Mouse (Mus musculus): ENCODE results near the gene Rin1.

Rin1 gene

DNA sequence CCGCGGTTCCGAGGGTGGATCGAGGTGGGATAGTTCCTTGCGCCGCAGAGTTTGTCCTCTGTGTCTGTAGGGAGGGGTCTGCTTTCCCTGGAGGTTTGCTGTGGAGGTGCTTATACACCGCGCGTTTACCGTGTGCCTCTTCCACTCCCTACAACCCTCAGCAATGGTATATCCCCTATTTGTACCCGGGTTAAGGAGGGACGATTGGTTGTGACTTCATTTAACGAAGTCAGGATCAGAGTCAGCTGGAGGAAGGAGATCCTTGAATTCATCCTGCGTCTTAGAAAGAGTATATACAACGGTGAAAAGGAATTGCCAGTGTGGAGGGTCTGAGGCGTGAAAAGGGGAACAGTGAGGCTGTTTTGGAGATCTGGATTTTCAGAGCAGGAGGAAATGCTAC is 8.7 kb upstream of the Rin1 start:
- DNase-seq (ENCODE audit: low read depth, low spot score), result no peak

- no peak for DNase-seq (ENCODE audit: low read depth, low spot score)
Measured at GRCm38 (mm10) chr19:5045531-5045930, 4.8 kb upstream of the Rin1 start.

- no peak for DNase-seq (ENCODE audit: low read depth, low spot score)
Measured at GRCm38 (mm10) chr19:5048138-5049056, 1.9 kb upstream of the Rin1 start.

- no peak for DNase-seq (ENCODE audit: low read depth, low spot score)
Measured at GRCm38 (mm10) chr19:5049325-5049724, 956 bp upstream of the Rin1 start.

- DNase-seq (ENCODE audit: low read depth, low spot score), result no peak
Measured at GRCm38 (mm10) chr19:5051031-5051430, 750 bp downstream of the Rin1 start.

DNA sequence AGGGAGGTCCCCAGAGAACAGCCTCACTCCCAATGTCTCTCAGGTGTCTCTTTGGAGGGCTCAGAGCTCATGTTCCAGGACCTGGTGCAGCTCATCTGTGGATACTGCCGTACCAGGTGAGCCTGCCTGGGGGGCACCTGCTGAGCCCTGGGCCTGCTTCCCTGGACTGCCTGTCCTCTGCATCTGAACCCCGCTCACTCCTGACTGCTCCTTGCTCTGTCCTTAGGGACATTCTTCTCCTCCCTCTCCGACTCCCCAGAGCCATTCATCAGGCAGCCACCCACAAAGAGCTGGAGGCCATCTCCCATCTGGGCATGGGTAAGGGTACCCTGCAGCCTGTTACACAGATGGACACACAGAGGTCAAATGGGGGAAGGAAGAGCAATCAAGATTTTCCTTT is 1.2 kb downstream of the Rin1 start:
- DNase-seq (ENCODE audit: low read depth, low spot score), result no peak

DNA sequence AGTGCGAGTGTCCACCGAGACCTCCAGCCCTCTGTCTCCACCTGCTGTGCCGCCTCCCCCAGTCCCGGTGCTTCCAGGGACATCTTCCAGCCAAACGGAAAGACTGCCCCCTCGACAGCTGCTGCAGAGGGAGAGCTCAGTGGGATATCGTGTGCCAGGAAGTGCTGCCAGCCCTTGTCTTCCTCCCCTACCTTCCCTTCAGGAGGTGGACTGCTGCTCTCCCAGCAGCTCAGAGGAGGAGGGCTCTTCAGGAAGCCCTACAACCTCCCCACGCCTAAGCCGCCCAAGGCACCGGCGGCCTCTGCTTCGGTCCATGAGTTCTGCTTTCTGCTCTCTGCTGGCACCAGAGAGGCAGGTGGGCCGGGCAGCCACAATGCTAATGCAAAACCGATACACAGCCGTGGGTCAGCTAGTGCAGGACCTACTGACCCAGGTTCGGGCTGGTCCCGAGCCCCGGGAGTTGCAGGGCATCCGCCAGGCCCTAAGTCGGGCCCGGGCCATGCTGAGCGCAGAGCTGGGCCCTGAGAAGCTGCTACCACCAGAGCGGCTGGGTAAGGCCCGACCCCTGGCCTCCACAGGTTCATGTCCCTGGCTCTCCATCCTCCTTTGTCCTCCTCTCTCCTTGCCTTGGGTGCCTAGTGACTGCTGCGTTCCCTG is 2.0 kb downstream of the Rin1 start:
- DNase-seq (ENCODE audit: low read depth, low spot score), result no peak

DNA sequence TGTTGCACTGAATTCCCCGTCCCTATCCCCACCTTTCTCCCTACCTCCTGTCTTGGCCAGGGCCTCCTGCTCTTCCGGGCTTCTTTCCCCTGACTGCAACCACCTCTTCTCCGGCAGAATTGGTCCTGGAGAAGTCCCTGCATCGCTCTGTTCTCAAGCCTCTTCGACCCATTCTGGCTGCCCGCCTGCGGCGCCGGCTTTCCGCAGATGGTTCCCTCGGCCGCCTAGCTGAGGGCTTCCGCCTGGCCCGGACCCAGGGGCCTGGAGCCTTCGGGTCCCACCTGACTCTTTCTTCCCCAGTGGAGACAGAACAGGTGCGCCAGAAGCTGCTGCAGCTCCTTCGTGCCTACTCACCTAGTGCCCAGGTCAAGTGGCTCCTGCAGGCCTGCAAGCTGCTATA is 2.6 kb downstream of the Rin1 start:
- DNase-seq (ENCODE audit: low read depth, low spot score), result no peak

DNA sequence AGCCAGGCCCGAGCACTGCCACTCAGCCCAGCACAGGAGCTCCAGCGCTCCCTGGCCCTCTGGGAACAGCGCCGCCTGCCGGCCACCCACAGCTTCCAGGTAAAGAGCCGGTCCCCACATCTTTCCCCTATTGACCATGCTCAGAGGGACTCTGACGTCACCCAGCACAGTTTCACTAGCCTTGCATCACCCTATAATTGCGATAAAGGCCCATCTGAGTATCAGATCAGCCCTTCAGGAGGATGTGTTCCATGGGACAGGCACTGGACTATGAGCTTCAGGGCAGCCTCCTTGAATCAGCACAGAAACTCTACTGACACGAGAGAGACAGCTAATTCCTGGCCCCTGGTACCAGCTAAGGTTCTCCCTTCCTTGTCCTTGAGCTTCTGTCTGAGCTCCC is 3.6 kb downstream of the Rin1 start:
- DNase-seq (ENCODE audit: low read depth, low spot score), result peak; percentile 74

DNA sequence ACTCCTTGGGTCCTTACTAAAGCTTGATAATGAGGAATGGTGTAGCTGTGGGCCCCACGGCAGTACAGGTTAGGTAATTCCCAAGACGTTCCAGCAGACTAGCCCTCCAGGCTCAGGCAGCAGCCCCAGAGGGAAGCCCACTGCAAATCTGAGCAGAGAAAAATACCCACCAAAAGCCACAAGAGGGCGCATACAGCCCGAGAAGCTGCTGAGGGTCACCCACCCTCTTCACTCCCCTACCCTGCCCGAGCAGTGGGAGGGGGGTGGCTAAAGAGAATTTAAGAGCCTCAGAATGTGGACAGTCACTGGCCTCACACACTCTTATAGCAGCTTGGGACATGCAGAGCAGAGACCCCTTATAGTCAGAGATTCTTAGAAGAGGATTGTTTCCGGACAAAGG is 6.0 kb downstream of the Rin1 start:
- DNase-seq (ENCODE audit: low read depth, low spot score), result peak; percentile 70

- DNase-seq (ENCODE audit: low read depth, low spot score), result peak; percentile 96
Measured at GRCm38 (mm10) chr19:5057876-5058775, 7.8 kb downstream of the Rin1 start.

- DNase-seq (ENCODE audit: low read depth, low spot score), result peak; percentile 89
Measured at GRCm38 (mm10) chr19:5058801-5059771, 8.8 kb downstream of the Rin1 start.

DNA sequence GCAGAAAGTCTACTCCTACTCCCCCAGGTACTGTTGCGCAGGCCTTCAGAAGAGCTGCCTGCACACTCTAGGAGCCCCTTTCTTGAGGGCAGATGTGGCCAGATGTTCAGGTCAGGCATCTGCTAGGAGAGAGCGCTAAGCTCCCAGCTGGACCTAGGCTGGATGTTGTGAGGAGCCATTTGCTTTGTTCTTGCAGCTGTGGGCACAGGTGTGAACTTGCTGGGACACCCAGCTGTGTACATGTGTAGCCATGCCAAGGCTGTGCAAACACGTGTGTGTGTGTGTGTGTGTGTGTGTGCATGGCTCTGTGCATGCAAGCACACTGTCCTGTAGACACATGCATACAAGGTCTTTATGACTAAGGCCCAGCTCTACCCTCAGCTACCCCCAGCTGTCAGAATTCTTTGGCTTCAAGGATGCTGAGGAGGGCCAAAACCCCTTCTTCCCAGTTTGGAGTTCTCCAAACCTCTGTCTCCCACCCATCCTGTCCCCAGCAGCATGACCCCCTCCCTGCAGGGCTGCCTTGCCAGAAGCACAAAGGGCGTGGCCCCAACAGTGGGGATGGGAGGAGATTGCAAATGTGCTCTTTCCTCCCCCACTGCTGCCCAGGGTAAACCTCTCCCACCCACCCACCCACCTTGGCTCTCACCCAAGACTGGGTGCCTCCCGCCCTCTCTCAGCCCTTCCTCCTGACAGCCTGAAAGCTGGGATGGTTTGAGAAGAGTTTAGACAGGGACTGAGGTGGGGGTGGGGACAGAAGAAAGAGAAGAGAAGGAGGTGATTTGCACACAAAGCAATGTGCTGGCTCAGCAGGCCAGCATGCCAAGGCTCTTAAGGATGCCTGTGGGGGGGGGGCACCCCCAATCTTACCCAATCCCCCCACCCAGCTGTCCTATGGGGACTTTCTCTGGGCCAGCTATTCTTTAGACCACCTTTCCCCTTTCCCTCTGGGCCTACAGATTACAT is 10.4 kb downstream of the Rin1 start:
- peak; percentile 82 for DNase-seq (ENCODE audit: low read depth, low spot score)

- DNase-seq (ENCODE audit: low read depth, low spot score), result no peak
Measured at GRCm38 (mm10) chr19:5062041-5062440, 11.8 kb downstream of the Rin1 start.

DNA sequence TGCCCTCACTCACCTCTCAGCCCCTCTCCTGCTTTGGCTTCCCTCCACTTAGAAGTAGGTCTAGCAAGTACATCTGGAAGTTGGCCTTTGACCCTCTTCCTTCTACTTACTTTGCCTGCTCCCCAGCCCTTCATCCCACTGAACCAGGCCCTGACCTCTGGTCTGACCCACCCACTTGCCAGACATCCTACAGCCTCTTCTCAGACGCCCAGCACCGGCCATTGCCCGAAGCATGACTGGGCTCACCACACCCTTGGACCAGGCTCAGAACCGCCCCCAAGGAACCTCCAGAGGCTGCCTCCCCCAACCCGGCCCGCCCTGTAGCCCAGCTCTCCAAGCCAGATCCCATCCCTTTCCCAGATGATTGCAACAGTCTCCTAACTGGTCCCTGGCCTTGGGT is 12.2 kb downstream of the Rin1 start:
- no peak for DNase-seq (ENCODE audit: low read depth, low spot score)

- DNase-seq (ENCODE audit: low read depth, low spot score), result no peak
Measured at GRCm38 (mm10) chr19:5065104-5065503, 14.8 kb downstream of the Rin1 start.

DNA sequence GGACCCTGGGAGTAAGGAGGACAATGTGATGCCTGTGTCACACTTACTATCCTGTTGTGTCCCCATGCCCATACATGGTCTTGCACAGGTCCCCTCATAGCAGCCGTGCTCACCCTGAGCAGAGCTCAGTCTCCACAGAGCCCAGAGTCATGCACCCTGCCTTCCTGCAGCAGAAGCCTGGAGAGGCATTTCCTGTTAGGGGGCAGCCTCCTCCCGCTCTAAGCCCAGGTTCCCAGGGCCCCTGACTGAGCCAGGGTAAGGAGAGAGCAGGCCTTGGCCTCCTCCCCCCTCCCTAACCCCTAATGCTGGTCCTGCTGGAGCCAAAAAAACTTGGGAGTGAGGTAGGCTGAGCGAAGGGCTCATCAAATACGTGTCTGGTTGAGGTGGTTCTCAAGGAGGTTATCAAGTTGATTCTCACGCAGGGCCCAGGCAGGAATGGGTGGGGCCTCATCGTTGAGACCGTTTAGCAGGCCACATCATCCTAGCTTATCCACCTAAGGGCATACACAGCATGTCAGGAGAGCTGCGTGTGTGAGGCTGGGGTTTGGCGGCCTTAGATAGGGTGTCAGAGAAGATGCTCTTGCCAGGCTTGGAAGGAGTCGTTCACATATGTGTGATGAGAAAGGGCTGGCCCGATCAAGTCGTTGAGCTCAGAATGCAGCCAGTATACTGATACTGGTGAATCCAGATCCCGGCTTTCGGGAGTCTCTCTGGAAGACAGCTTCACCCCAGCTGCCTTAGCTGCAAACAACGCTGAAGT is 16.9 kb downstream of the Rin1 start:
- DNase-seq (ENCODE audit: low read depth, low spot score), result peak; percentile 34

DNA sequence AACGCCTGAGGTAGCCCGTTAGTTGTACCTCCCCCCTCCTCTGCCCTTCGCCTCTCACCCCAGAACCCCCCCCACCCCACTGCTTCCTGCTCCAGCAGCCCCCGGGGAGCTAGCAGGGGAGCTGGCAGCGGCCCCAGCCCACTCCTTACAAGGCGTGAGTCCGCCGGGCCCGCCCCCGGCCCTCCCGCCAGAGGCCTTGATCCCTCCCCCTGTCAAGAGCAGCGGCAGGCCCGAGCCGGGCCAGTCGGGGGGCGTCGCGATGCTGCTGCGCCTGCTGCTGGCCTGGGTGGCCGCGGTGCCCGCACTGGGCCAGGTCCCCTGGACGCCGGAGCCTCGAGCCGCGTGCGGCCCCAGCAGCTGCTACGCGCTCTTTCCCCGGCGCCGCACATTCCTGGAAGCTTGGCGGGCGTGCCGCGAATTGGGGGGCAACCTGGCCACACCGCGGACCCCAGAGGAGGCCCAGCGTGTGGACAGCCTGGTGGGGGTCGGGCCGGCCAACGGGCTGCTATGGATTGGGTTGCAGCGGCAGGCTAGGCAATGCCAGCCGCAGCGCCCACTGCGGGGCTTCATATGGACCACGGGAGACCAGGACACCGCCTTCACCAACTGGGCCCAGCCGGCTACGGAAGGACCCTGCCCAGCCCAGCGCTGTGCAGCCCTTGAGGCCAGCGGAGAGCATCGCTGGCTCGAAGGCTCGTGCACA is 17.7 kb downstream of the Rin1 start, which contains the start of gene Cd248:
Gene Cd248 (plus strand): TSS at position 212 of the 703 bp plus-strand sequence.
- no peak for DNase-seq (ENCODE audit: low read depth, low spot score)

Measured in ES-CJ7 (cell line).